In the genomic region with DNA sequence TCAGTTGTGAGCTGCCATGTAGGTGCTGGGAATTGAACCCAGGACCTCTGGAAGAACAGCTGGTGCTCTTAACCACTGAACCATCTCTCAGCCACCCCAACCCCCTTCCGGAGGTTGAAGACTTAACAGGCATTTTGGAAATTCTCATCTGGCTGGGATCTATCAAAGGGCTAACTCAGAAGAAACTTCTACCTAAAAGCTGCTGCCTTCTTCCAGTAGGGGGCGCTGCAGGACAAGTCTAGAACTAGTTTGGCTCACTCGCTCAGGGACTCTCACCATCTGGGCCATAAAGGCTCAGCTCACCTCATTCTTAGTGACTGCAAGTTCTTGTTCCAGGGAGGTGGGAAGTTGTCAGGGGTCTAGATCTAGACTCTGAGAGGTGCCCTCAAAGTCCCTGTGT, we compare ENCODE assay signal across 7 mouse cellular contexts. TPM values are rescaled to one million over a fixed set of nuclear protein-coding genes. Genes with fewer than 3 reads are reported as not detected.
DNase-seq lines count a peak whose midpoint lies in the region; ATAC-seq and TF ChIP-seq lines count a peak whose summit lies in the region.

No protein-coding gene starts in this region.

- H3K4me3 ChIP-seq in forebrain, postnatal 0 days (ENCODE audit: low read depth, low read length): no peak overlapping the region
- H3K4me3 ChIP-seq in hindbrain, embryonic 14.5 days (replicated peaks; ENCODE audit: low read length): no peak overlapping the region

- no peaks in the 10 kb centered on the region for H3K9me3 ChIP-seq in forebrain, postnatal 0 days (ENCODE audit: low read length)
- no peaks in the 10 kb centered on the region for H3K9me3 ChIP-seq in hindbrain, embryonic 14.5 days (ENCODE audit: control insufficient read depth, low read length)

- no peak overlapping the region for H3K9ac ChIP-seq in forebrain, postnatal 0 days
- no peak overlapping the region for H3K9ac ChIP-seq in hindbrain, embryonic 14.5 days

- H3K27ac ChIP-seq in forebrain, postnatal 0 days (ENCODE audit: low read depth, low read length): no peak overlapping the region
- no peak overlapping the region for H3K27ac ChIP-seq in hindbrain, embryonic 14.5 days

- H3K4me1 ChIP-seq in forebrain, postnatal 0 days (ENCODE audit: insufficient read depth): no peaks in the 10 kb centered on the region
- no peaks in the 10 kb centered on the region for H3K4me1 ChIP-seq in hindbrain, embryonic 14.5 days (replicated peaks; ENCODE audit: control insufficient read depth, insufficient read depth, low read length)

- 4% methylated on average over 3 of the region's 3 CpGs for WGBS in forebrain, postnatal 0 days
- WGBS in hindbrain, embryonic 14.5 days: 6% methylated on average over 3 of the region's 3 CpGs

- ATAC-seq in forebrain, postnatal 0 days: peak; percentile 53; the same call in 1 of the 2 replicates
- no peak for ATAC-seq in hindbrain, embryonic 14.5 days (ENCODE audit: low FRiP score)
- peak; percentile 61 for ATAC-seq in megakaryocyte-erythroid progenitor cell, adult 5-6 weeks (replicated peaks; ENCODE audit: low FRiP score, low TSS enrichment, poor library complexity, severe bottlenecking)

- H3K4me2 ChIP-seq in forebrain, postnatal 0 days (ENCODE audit: low read depth): no peak overlapping the region
- no peak overlapping the region for H3K4me2 ChIP-seq in hindbrain, embryonic 14.5 days (replicated peaks)

- no peaks in the 10 kb centered on the region for H3K27me3 ChIP-seq in forebrain, postnatal 0 days (ENCODE audit: insufficient read depth, low read length)
- H3K27me3 ChIP-seq in hindbrain, embryonic 14.5 days (ENCODE audit: control insufficient read depth, insufficient read depth, low read length): no peaks in the 10 kb centered on the region

- DNase-seq in T-cell, adult 2 months (ENCODE audit: low spot score): peak; percentile 86
- peak; percentile 79 for DNase-seq in cerebellum, adult 11-12 months
- peak; percentile 86 for DNase-seq in forebrain, postnatal 0 days
- DNase-seq in hindbrain, embryonic 14.5 days (ENCODE audit: low spot score): peak; percentile 90
- DNase-seq in layer of hippocampus, postnatal 25 days (ENCODE audit: extremely low spot score in 1 of 2, low spot score in 1 of 2): peak; percentile 80 to 96
- DNase-seq in spleen, adult 12 weeks (ENCODE audit: low spot score): peak; percentile 82

- peak; percentile 84 for TF ChIP-seq CTCF in forebrain, postnatal 0 days (IDR thresholded peaks at IDR 0.05; ENCODE audit: low read depth)

- peaks cover 19% of the 10 kb centered on the region for H3K36me3 ChIP-seq in forebrain, postnatal 0 days (ENCODE audit: insufficient read depth)
- H3K36me3 ChIP-seq in hindbrain, embryonic 14.5 days (replicated peaks; ENCODE audit: control insufficient read depth, insufficient read depth): peaks cover 31% of the 10 kb centered on the region

RNA-seq across cellular contexts. Expression of gene Enkd1, which starts 6.1 kb away (rescaled TPM):
- total RNA-seq in forebrain, postnatal 0 days (2014; rRNA removed): 10.3 and 10.9 TPM in 2 replicates
- 15.2 and 16.8 TPM in 2 replicates for polyA plus RNA-seq in forebrain, postnatal 0 days (2015; fragmentation: Nextera tagmentation; extraction: Ambion mirVana)
- 11.6 and 13.4 TPM in 2 replicates for polyA plus RNA-seq in hindbrain, embryonic 14.5 days (2014; fragmentation: Nextera tagmentation; extraction: Ambion mirVana)
- 1 to 10 TPM; 8.2 to 9.9 TPM for total RNA-seq in layer of hippocampus, postnatal 25 days (2021)
- total RNA-seq in megakaryocyte-erythroid progenitor cell, adult 5-6 weeks (2014; fragmentation: Nextera tagmentation): 15.8 and 25.4 TPM in 2 replicates
- total RNA-seq in megakaryocyte-erythroid progenitor cell, adult 5-6 weeks (2017): 7.4 and 9.9 TPM in 2 replicates

RNA-seq across cellular contexts. Expression of gene 4933405L10Rik, which starts 6.7 kb away (rescaled TPM):
- total RNA-seq in forebrain, postnatal 0 days (2014; rRNA removed): 0.23 TPM in 1 of 2 replicates, not detected in the other
- 0.21 and 0.31 TPM in 2 replicates for polyA plus RNA-seq in forebrain, postnatal 0 days (2015; fragmentation: Nextera tagmentation; extraction: Ambion mirVana)
- polyA plus RNA-seq in hindbrain, embryonic 14.5 days (2014; fragmentation: Nextera tagmentation; extraction: Ambion mirVana): 0.22 and 0.27 TPM in 2 replicates
- not detected for total RNA-seq in layer of hippocampus, postnatal 25 days (2021)
- total RNA-seq in megakaryocyte-erythroid progenitor cell, adult 5-6 weeks (2014; fragmentation: Nextera tagmentation): not detected in 2 replicates
- total RNA-seq in megakaryocyte-erythroid progenitor cell, adult 5-6 weeks (2017): not detected in 2 replicates

RNA-seq across cellular contexts. Expression of gene Pard6a, which starts 13.2 kb away (rescaled TPM):
- total RNA-seq in forebrain, postnatal 0 days (2014; rRNA removed): 59.3 and 71.1 TPM in 2 replicates
- 63.8 and 72.5 TPM in 2 replicates for polyA plus RNA-seq in forebrain, postnatal 0 days (2015; fragmentation: Nextera tagmentation; extraction: Ambion mirVana)
- 53.7 and 56.2 TPM in 2 replicates for polyA plus RNA-seq in hindbrain, embryonic 14.5 days (2014; fragmentation: Nextera tagmentation; extraction: Ambion mirVana)
- total RNA-seq in layer of hippocampus, postnatal 25 days (2021): 10 to 100 TPM; 34.8 to 38.4 TPM
- 9.1 and 16.5 TPM in 2 replicates for total RNA-seq in megakaryocyte-erythroid progenitor cell, adult 5-6 weeks (2014; fragmentation: Nextera tagmentation)
- 2.6 and 13.0 TPM in 2 replicates for total RNA-seq in megakaryocyte-erythroid progenitor cell, adult 5-6 weeks (2017)

RNA-seq across cellular contexts. Expression of gene Acd, which starts 13.2 kb away (rescaled TPM):
- 24.1 and 35.0 TPM in 2 replicates for total RNA-seq in forebrain, postnatal 0 days (2014; rRNA removed)
- polyA plus RNA-seq in forebrain, postnatal 0 days (2015; fragmentation: Nextera tagmentation; extraction: Ambion mirVana): 90.0 and 95.7 TPM in 2 replicates
- 71.3 and 78.1 TPM in 2 replicates for polyA plus RNA-seq in hindbrain, embryonic 14.5 days (2014; fragmentation: Nextera tagmentation; extraction: Ambion mirVana)
- 10 to 100 TPM; 39.8 to 41.9 TPM for total RNA-seq in layer of hippocampus, postnatal 25 days (2021)
- 60.3 and 83.6 TPM in 2 replicates for total RNA-seq in megakaryocyte-erythroid progenitor cell, adult 5-6 weeks (2014; fragmentation: Nextera tagmentation)
- total RNA-seq in megakaryocyte-erythroid progenitor cell, adult 5-6 weeks (2017): 20.6 and 46.8 TPM in 2 replicates

RNA-seq across cellular contexts. Expression of gene Carmil2, which starts 28.1 kb away (rescaled TPM):
- 4.4 and 5.6 TPM in 2 replicates for total RNA-seq in forebrain, postnatal 0 days (2014; rRNA removed)
- 21.5 and 28.0 TPM in 2 replicates for polyA plus RNA-seq in forebrain, postnatal 0 days (2015; fragmentation: Nextera tagmentation; extraction: Ambion mirVana)
- polyA plus RNA-seq in hindbrain, embryonic 14.5 days (2014; fragmentation: Nextera tagmentation; extraction: Ambion mirVana): 22.3 and 24.4 TPM in 2 replicates
- 10 to 100 TPM; 70.2 to 79.8 TPM for total RNA-seq in layer of hippocampus, postnatal 25 days (2021)
- 5.7 and 7.1 TPM in 2 replicates for total RNA-seq in megakaryocyte-erythroid progenitor cell, adult 5-6 weeks (2014; fragmentation: Nextera tagmentation)
- 1.1 and 2.7 TPM in 2 replicates for total RNA-seq in megakaryocyte-erythroid progenitor cell, adult 5-6 weeks (2017)
